Mouse (Mus musculus) liver, embryonic 16.5 days (tissue): Measurements from ENCODE around the gene Nsmce1. TPM values are rescaled to one million over a fixed set of nuclear protein-coding genes. Genes with fewer than 3 reads are reported as not detected.

Source experiments
- ATAC-seq: fragments of 200-750 bp; cut with Nextera tagmentation; 2 replicates; pipeline ENCODE4 v1.8.0; 2017; ENCODE audit warnings: low read depth, mild to moderate bottlenecking, moderate number of reproducible peaks, moderate library complexity
- H3K27ac ChIP-seq: fragments of 300-500 bp; sonication (generic); 2 replicates; pipeline ENCODE4 v1.5.1; 2014; ENCODE audit warnings: mild to moderate bottlenecking, low read length
- H3K27me3 ChIP-seq: fragments of 300-500 bp; sonication (generic); 2 replicates; pipeline ENCODE4 v1.6.1; 2014; ENCODE audit warnings: low read depth, low read length, mixed read lengths; ENCODE audit not compliant: control insufficient read depth, insufficient read depth
- H3K36me3 ChIP-seq: fragments of 300-500 bp; sonication (generic); 2 replicates; pipeline ENCODE4 v1.6.1; 2014; ENCODE audit warnings: mild to moderate bottlenecking; ENCODE audit not compliant: control insufficient read depth, insufficient read depth
- H3K4me1 ChIP-seq: fragments of 300-500 bp; sonication (generic); 2 replicates; pipeline ENCODE4 v1.6.1; 2014; ENCODE audit warnings: low read depth, low read length, mixed read lengths; ENCODE audit not compliant: control insufficient read depth
- H3K4me2 ChIP-seq: fragments of 300-500 bp; sonication (generic); 2 replicates; pipeline ENCODE4 v1.6.1; 2014; ENCODE audit warnings: low read depth, low read length, mixed read lengths
- H3K4me3 ChIP-seq: fragments of 300-500 bp; sonication (generic); 2 replicates; pipeline ENCODE4 v1.5.1; 2014; ENCODE audit warnings: low read depth, mild to moderate bottlenecking, low read length
- H3K9ac ChIP-seq: fragments of 300-500 bp; sonication (generic); 2 replicates; pipeline ENCODE4 v1.6.1; 2014; ENCODE audit warnings: low read depth, low read length
- H3K9me3 ChIP-seq: fragments of 300-500 bp; sonication (generic); replicated peaks from 2 replicates; pipeline ENCODE4 v1.6.1; 2016; ENCODE audit warnings: low read length; ENCODE audit not compliant: control insufficient read depth
- WGBS: fragments of 180-500 bp; shearing (Covaris S2); extraction: QIAGEN DNeasy Blood & Tissue Kit; methylation state at CpG from one replicate; pipeline ENCODE4 v1.1.7; 2014; ENCODE audit not compliant: insufficient replicate concordance; 5-methylcytosine and 5-hydroxymethylcytosine counted together
- polyA plus RNA-seq: library from polyadenylated mRNA; unstranded; fragments of >200 nt; fragmentation: Nextera tagmentation; extraction: Ambion mirVana; gene quantifications from 2 replicates; pipeline ENCODE4 v1.2.1, GENCODE M21; 2015

Nsmce1 gene
- polyA plus RNA-seq, 1 experiment from 2014 or later, result 64.6 TPM

DNA sequence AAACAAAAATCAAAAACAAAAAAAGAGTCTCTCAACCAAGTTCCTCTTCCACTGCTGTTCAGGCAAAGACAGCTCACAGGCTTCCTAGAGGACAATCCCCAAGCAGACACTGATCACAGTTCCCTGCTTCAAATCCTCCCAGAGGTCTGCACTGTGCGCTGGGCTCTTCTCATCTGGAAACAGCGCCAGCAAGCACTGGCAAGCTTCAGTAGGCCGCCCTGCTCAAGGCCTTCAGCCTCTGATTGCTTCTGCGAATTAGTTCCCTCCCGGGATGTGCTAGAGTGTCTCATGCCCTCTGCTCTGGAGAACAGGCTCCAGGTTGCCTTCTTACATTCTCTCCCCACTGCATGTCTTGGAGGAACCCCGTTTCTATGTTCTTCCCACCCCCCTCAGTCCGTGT is 6.6 kb downstream of the Nsmce1 start:
- Histone ChIP-seq H3K36me3 (peaks cover 10% of the 10 kb centered on the region), H3K9ac (no peak overlapping the region), H3K4me2 (no peak overlapping the region), H3K4me1 (peaks cover 36% of the 10 kb centered on the region), H3K27ac (no peak overlapping the region), H3K4me3 (no peak overlapping the region), H3K9me3 (no peaks in the 10 kb centered on the region), H3K27me3 (no peaks in the 10 kb centered on the region)
- 90% methylated on average over 7 of the region's 7 CpGs for WGBS
- ATAC-seq, result no peak

DNA sequence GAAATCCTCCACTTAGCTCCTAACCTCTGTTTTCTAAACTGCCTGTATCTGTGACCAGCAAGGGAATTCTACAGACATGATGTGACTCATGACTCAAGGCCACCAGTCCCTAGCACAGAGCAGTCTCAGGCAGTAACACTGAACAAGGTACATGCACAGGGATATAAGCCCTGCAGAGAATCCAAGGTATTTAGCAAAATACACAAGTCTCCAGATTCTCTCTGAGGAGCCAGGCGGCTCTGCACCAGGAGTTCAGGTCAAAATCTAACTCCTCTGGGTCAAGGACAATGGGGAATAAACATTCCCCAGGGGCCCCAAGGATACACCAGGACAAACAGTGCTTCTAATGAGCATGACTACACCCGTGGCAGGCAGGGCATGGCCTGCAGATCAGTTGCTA is 8.5 kb downstream of the Nsmce1 start:
- H3K4me1 ChIP-seq, result peaks cover 28% of the 10 kb centered on the region
- H3K4me2 ChIP-seq, result no peak overlapping the region
- no peak overlapping the region for H3K4me3 ChIP-seq
- ATAC-seq, result no peak
- H3K27ac ChIP-seq, result no peak overlapping the region
- WGBS, result 72% methylated on average over 2 of the region's 2 CpGs
- H3K36me3 ChIP-seq, result peaks cover 10% of the 10 kb centered on the region
- no peak overlapping the region for H3K9ac ChIP-seq
- H3K27me3 ChIP-seq, result no peaks in the 10 kb centered on the region
- H3K9me3 ChIP-seq, result no peaks in the 10 kb centered on the region

DNA sequence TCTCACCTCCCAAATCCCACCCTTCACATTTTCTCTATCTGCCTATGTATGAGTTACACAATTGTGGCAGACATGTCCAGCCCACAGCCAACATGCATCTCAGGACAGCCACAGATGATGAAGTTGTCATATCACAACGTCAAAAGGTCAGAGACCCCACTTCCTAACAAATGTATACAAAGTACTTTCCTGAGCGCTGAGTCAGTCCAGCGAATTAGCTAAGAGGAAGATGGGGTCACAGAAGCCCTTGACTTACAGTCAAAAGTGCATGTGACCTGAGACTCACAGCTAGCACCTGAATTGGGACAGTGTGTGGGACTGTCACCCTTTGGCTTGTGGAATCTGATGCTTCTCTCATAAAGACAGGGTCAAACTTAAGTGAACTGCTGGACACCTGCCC is 9.1 kb downstream of the Nsmce1 start:
- peaks cover 10% of the 10 kb centered on the region for H3K36me3 ChIP-seq
- no peak overlapping the region for H3K4me2 ChIP-seq
- 64% methylated on average over 3 of the region's 3 CpGs for WGBS
- ATAC-seq, result no peak
- H3K4me3 ChIP-seq, result no peak overlapping the region
- no peak overlapping the region for H3K9ac ChIP-seq
- peaks cover 28% of the 10 kb centered on the region for H3K4me1 ChIP-seq
- H3K27me3 ChIP-seq, result no peaks in the 10 kb centered on the region
- no peak overlapping the region for H3K27ac ChIP-seq
- H3K9me3 ChIP-seq, result no peaks in the 10 kb centered on the region

DNA sequence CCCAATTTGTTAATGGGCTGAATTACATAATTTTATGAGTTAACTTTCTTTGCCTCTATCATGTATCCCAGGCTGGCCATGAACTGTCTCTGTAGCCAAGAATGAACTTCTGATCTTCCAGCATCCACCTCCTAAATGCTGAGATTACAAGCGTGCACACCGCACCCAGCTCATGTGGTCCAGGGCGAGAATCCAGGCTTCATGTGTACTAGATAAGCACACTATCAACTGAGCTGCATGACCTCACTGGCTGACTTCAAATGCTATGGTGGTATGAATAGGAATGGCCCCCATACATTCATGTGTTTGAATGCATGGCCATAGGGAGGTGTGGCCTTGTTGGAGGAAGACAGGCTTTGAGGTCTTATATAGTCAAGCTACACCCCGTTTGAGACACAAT is 10.9 kb downstream of the Nsmce1 start:
- no peak overlapping the region for H3K27ac ChIP-seq
- H3K36me3 ChIP-seq, result peaks cover 8% of the 10 kb centered on the region
- no peak overlapping the region for H3K9ac ChIP-seq

DNA sequence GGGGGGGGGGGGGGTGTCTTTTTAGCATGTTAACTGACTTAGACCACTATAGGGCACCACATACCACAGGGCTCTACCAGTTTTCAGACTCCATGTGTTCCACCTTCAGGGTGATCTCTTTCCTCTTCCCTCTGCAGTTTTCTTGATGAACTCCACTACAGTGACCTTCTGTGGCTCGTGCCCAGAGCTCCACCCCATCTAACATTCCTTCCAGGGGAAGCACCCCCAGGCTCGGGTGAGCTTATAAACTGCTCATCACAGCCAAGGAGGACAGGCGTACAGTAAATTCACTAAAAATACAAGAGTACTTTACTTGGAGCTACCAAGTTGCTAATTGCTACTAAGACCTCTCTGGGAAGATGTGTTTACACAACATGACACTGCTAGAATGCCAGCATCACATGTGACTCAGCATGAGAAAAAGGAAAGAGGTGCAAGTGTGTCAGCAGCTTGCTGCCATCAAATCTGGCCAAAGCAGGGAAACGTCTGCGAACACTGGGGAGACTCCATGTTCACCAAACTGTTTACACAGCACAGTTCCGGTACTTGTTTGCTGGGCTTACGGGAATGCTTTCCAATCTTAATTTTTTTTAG is 12.9 kb downstream of the Nsmce1 start:
- peak; percentile 47 for ATAC-seq
- H3K4me2 ChIP-seq, result no peak overlapping the region
- no peak overlapping the region for H3K9ac ChIP-seq
- no peak overlapping the region for H3K4me3 ChIP-seq
- 77% methylated on average over 7 of the region's 7 CpGs for WGBS
- H3K9me3 ChIP-seq, result no peaks in the 10 kb centered on the region
- H3K27ac ChIP-seq, result peak overlapping the region; percentile 67
- peaks cover 22% of the 10 kb centered on the region for H3K4me1 ChIP-seq
- H3K27me3 ChIP-seq, result no peaks in the 10 kb centered on the region
- H3K36me3 ChIP-seq, result peaks cover 3% of the 10 kb centered on the region; the same call in 1 of the 2 replicates

More for the DNA sequence above, 10.9 kb downstream of the Nsmce1 start:
- H3K27me3 ChIP-seq, result no peaks in the 10 kb centered on the region
- no peaks in the 10 kb centered on the region for H3K9me3 ChIP-seq
- no peak overlapping the region for H3K4me3 ChIP-seq
- no peak overlapping the region for H3K4me2 ChIP-seq
- ATAC-seq, result peak; percentile 59
- WGBS, result 42% methylated on average over 4 of the region's 4 CpGs
- peaks cover 26% of the 10 kb centered on the region for H3K4me1 ChIP-seq

DNA sequence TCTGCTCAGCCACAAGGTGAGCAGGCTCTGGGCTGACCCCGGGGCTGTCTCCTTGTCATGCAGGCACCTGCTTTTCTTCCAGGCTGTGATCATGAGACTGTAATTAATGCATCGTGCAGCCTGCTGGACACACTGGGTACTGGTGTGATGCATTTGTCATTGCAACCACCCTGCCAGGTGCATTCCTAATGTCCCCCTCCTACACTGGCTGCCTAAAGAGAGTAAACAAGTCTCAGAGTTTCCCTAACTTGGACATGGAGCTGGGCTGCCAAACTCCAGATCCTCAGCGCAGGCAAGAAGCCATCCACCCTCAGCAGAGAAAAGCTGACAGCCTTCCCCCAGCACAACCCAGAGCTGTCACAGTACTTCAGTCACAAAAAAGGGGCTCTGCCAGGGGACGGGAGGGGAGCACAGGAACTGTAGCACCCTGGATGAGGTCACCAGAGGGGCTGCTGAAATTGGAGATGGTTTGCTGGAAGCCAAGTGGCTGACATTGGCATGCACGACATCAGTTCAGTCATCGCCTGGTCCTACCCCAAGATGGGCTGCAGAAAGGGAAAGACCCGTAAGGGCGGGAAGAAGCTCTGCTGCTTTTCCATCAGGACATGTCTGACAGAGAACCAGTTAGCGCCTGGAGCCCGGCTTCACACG is 15.7 kb downstream of the Nsmce1 start:
- peaks cover 43% of the 10 kb centered on the region for H3K4me1 ChIP-seq
- WGBS, result 78% methylated on average over 11 of the region's 11 CpGs

DNA sequence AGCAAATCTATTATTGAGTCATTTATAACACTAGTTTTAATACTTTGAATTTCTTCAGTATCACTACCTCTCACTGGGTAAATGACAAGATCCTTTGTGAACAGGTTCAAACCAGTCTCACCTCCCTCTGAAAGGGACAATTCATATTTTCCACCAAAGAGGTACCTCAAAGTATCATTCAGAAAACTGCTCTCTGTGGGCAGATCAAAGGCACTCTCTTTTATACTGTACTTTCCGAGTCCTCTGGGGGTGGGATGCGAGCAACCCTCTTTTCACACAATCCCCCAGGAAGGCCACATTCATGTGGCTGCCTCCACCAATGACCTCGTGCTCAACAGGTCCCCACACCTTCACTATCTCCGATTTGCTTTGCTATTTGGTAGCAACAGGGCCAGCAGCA is 16.9 kb downstream of the Nsmce1 start:
- no peaks in the 10 kb centered on the region; the same call in 1 of the 2 replicates for H3K36me3 ChIP-seq
- no peak overlapping the region for H3K9ac ChIP-seq
- WGBS, result 83% methylated on average over 4 of the region's 4 CpGs
- no peaks in the 10 kb centered on the region for H3K27me3 ChIP-seq
- ATAC-seq, result no peak
- H3K4me2 ChIP-seq, result no peak overlapping the region
- H3K4me3 ChIP-seq, result no peak overlapping the region
- no peak overlapping the region for H3K27ac ChIP-seq
- H3K9me3 ChIP-seq, result no peaks in the 10 kb centered on the region
- H3K4me1 ChIP-seq, result peaks cover 38% of the 10 kb centered on the region

More for the DNA sequence above, 15.7 kb downstream of the Nsmce1 start:
- Histone ChIP-seq H3K9me3 (no peaks in the 10 kb centered on the region), H3K36me3 (no peaks in the 10 kb centered on the region), H3K27ac (no peak overlapping the region), H3K4me3 (no peak overlapping the region), H3K27me3 (no peaks in the 10 kb centered on the region), H3K9ac (no peak overlapping the region), H3K4me2 (no peak overlapping the region)
- ATAC-seq, result no peak

DNA sequence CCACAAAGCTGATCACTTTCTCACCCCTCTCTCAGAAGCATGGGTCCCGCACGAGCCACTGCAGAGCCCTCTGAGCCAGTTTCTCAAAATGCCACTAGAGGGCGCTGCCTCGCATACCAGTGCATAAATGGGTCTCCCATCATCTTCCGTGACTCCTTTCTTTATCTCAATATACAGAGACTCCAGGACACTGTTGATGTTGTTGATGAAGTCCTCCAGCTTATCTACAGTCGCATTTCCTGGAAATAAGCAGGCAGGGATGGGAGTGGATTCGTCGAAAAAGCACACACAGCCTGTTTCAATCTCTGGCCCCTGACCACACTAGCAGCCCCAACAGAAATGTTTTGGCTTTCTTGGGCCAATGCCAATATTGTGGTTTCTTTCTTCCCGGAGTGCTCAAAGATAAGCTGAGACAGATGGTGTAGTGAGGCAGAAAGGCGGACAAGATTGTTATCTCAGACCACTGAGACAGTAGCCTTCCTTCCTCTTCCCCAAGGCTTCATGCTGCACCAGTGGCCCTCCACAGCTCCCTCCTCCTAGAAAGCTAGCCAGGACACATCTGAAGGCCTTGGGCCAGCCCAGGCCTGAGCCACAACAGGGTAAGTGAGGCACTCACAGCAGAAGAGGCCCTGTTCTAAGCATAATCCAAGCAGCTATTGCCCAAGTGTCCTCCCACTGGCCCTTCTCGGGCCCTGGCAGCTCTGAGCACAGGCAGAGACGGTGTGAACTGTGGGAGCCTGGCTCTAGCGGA is 19.2 kb downstream of the Nsmce1 start:
- H3K9me3 ChIP-seq, result no peaks in the 10 kb centered on the region
- H3K27ac ChIP-seq, result peak overlapping the region; percentile 97
- H3K4me1 ChIP-seq, result peaks cover 27% of the 10 kb centered on the region
- no peaks in the 10 kb centered on the region for H3K27me3 ChIP-seq
- H3K36me3 ChIP-seq, result peaks cover 20% of the 10 kb centered on the region
- peak overlapping the region; percentile 66 for H3K9ac ChIP-seq
- peak overlapping the region; percentile 59 for H3K4me2 ChIP-seq
- 7% methylated on average over 13 of the region's 13 CpGs for WGBS
- peak overlapping the region; percentile 10 for H3K4me3 ChIP-seq
- peak; percentile 91 for ATAC-seq

DNA sequence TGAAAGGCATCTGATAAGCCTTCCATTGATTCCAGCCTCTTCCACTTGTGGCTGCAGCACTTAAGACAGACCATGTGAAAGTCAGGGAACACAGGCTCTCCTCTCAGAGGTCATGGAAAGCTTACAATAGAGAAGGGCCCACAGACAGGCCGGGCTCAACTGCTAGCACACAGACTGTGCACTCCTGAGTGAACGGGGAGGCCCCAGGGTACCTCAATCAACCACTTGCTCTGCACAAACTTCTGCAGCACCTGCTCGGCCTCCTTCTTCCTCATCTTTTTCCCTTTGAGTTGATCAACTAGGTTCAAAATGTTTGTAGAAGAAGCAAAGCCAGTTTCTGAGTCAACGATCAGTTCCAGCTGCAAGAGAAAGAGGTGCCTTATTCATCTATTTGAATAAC is 20.5 kb downstream of the Nsmce1 start:
- Histone ChIP-seq H3K27ac (no peak overlapping the region), H3K4me3 (no peak overlapping the region), H3K9ac (no peak overlapping the region), H3K9me3 (no peaks in the 10 kb centered on the region), H3K4me2 (no peak overlapping the region), H3K4me1 (peaks cover 23% of the 10 kb centered on the region), H3K36me3 (peaks cover 23% of the 10 kb centered on the region), H3K27me3 (no peaks in the 10 kb centered on the region)
- ATAC-seq, result no peak
- WGBS, result 73% methylated on average over 4 of the region's 4 CpGs
